Mouse (Mus musculus): ENCODE measurements at regions not wholly inside any gene's neighbourhood (a gene's known extent, or its start where the extent isn't known, plus 50 kb on each side); places are given as distances from the start of the nearest gene placed in this dataset.

DNA sequence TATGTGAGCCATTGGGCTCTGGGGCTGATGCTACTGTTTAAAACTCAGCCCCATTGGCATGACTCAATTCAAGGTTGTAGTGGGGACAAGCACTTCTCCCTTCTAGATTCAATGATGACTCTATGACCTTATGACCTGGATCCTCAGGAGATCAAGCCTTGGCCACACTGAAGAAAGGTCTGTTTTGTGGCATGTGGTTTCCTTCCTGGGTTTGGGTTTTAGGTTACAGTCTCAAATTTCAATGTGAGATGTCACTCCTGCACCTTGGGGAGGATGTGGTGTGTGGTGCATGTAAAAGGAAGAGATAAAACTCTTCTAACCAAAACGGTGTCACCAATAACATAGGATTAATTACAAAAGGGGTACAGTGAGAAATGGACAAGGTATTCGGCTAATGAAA is 211.2 kb upstream of the Actbl2 start:
- Histone ChIP-seq H3K9me3 (ENCODE audit: control insufficient read depth, low read length) (no peaks in the 10 kb centered on the region), H3K27me3 (replicated peaks; ENCODE audit: control insufficient read depth, insufficient read depth, low read length) (no peaks in the 10 kb centered on the region), H3K36me3 (ENCODE audit: control insufficient read depth, insufficient read depth) (no peaks in the 10 kb centered on the region), H3K4me2 (ENCODE audit: low read length) (no peak overlapping the region), H3K4me1 (replicated peaks; ENCODE audit: control insufficient read depth, insufficient read depth, low read length) (no peaks in the 10 kb centered on the region), H3K9ac (replicated peaks; ENCODE audit: low read depth, low read length) (no peak overlapping the region), H3K27ac (ENCODE audit: low read length) (no peak overlapping the region), H3K4me3 (replicated peaks; ENCODE audit: low read length) (no peak overlapping the region)
- WGBS, result 85% methylated on average over 2 of the region's 2 CpGs
- ATAC-seq, result no peak

GRCm38 (mm10) chr13:111044328-111045002 is 210.3 kb upstream of the Actbl2 start:
- ATAC-seq, result no peak
- Histone ChIP-seq H3K9ac (replicated peaks; ENCODE audit: low read depth, low read length) (no peak overlapping the region), H3K27ac (ENCODE audit: low read length) (no peak overlapping the region), H3K4me3 (replicated peaks; ENCODE audit: low read length) (no peak overlapping the region), H3K4me1 (replicated peaks; ENCODE audit: control insufficient read depth, insufficient read depth, low read length) (no peaks in the 10 kb centered on the region), H3K9me3 (ENCODE audit: control insufficient read depth, low read length) (no peaks in the 10 kb centered on the region), H3K27me3 (replicated peaks; ENCODE audit: control insufficient read depth, insufficient read depth, low read length) (no peaks in the 10 kb centered on the region), H3K36me3 (ENCODE audit: control insufficient read depth, insufficient read depth) (no peaks in the 10 kb centered on the region), H3K4me2 (ENCODE audit: low read length) (no peak overlapping the region)
- 56% methylated on average over 10 of the region's 10 CpGs for WGBS

GRCm38 (mm10) chr13:111050097-111050496 is 204.7 kb upstream of the Actbl2 start:
- H3K9ac ChIP-seq (replicated peaks; ENCODE audit: low read depth, low read length), result no peak overlapping the region
- no peaks in the 10 kb centered on the region for H3K36me3 ChIP-seq (ENCODE audit: control insufficient read depth, insufficient read depth)
- 58% methylated on average over 6 of the region's 6 CpGs for WGBS
- no peaks in the 10 kb centered on the region for H3K27me3 ChIP-seq (replicated peaks; ENCODE audit: control insufficient read depth, insufficient read depth, low read length)
- no peak for ATAC-seq
- H3K4me2 ChIP-seq (ENCODE audit: low read length), result no peak overlapping the region
- H3K4me1 ChIP-seq (replicated peaks; ENCODE audit: control insufficient read depth, insufficient read depth, low read length), result no peaks in the 10 kb centered on the region
- H3K9me3 ChIP-seq (ENCODE audit: control insufficient read depth, low read length), result no peaks in the 10 kb centered on the region
- no peak overlapping the region for H3K27ac ChIP-seq (ENCODE audit: low read length)
- H3K4me3 ChIP-seq (replicated peaks; ENCODE audit: low read length), result no peak overlapping the region

DNA sequence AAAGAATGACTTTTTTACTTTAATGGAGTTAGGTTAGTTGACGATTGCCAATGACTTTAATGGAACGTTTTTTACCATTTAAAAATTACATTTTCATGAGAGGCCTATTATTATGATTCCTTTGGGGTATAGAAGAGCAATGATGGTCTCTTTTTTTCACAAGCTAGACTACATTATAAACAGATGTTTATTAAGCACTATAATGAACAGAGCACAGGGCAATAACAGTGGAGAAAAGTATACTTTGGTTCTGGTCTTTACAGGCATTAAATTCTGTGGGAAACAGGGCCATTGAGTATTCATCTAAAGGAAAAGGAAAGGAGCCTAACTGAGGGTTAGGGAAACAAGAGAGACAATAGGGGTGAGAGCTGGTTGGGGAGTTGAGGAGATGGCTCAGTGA is 199.0 kb upstream of the Actbl2 start:
- Histone ChIP-seq H3K9ac (replicated peaks; ENCODE audit: low read depth, low read length) (no peak overlapping the region), H3K36me3 (ENCODE audit: control insufficient read depth, insufficient read depth) (no peaks in the 10 kb centered on the region), H3K4me3 (replicated peaks; ENCODE audit: low read length) (no peak overlapping the region), H3K4me2 (ENCODE audit: low read length) (no peak overlapping the region), H3K27ac (ENCODE audit: low read length) (no peak overlapping the region), H3K27me3 (replicated peaks; ENCODE audit: control insufficient read depth, insufficient read depth, low read length) (no peaks in the 10 kb centered on the region), H3K4me1 (replicated peaks; ENCODE audit: control insufficient read depth, insufficient read depth, low read length) (no peaks in the 10 kb centered on the region), H3K9me3 (ENCODE audit: control insufficient read depth, low read length) (no peaks in the 10 kb centered on the region)
- ATAC-seq, result no peak
- WGBS, result 77% methylated on average over 2 of the region's 2 CpGs

GRCm38 (mm10) chr13:111087753-111088152 is 167.1 kb upstream of the Actbl2 start:
- Histone ChIP-seq H3K9ac (replicated peaks; ENCODE audit: low read depth, low read length) (no peak overlapping the region), H3K36me3 (ENCODE audit: control insufficient read depth, insufficient read depth) (no peaks in the 10 kb centered on the region), H3K4me2 (ENCODE audit: low read length) (no peak overlapping the region), H3K4me3 (replicated peaks; ENCODE audit: low read length) (no peak overlapping the region), H3K9me3 (ENCODE audit: control insufficient read depth, low read length) (no peaks in the 10 kb centered on the region), H3K27me3 (replicated peaks; ENCODE audit: control insufficient read depth, insufficient read depth, low read length) (no peaks in the 10 kb centered on the region), H3K4me1 (replicated peaks; ENCODE audit: control insufficient read depth, insufficient read depth, low read length) (no peaks in the 10 kb centered on the region), H3K27ac (ENCODE audit: low read length) (no peak overlapping the region)
- 83% methylated on average over 2 of the region's 2 CpGs for WGBS
- no peak for ATAC-seq

GRCm38 (mm10) chr13:111096071-111096470 is 158.7 kb upstream of the Actbl2 start:
- WGBS, result 93% methylated on average over 5 of the region's 5 CpGs
- Histone ChIP-seq H3K27ac (ENCODE audit: low read length) (no peak overlapping the region), H3K36me3 (ENCODE audit: control insufficient read depth, insufficient read depth) (no peaks in the 10 kb centered on the region), H3K9me3 (ENCODE audit: control insufficient read depth, low read length) (no peaks in the 10 kb centered on the region), H3K27me3 (replicated peaks; ENCODE audit: control insufficient read depth, insufficient read depth, low read length) (no peaks in the 10 kb centered on the region), H3K4me2 (ENCODE audit: low read length) (no peak overlapping the region), H3K9ac (replicated peaks; ENCODE audit: low read depth, low read length) (no peak overlapping the region), H3K4me1 (replicated peaks; ENCODE audit: control insufficient read depth, insufficient read depth, low read length) (no peaks in the 10 kb centered on the region), H3K4me3 (replicated peaks; ENCODE audit: low read length) (no peak overlapping the region)
- no peak for ATAC-seq

- no peak for ATAC-seq
- no peaks in the 10 kb centered on the region for H3K36me3 ChIP-seq (ENCODE audit: control insufficient read depth, insufficient read depth)
- no peak overlapping the region for H3K4me3 ChIP-seq (replicated peaks; ENCODE audit: low read length)
- H3K27me3 ChIP-seq (replicated peaks; ENCODE audit: control insufficient read depth, insufficient read depth, low read length), result no peaks in the 10 kb centered on the region
- no peak overlapping the region for H3K27ac ChIP-seq (ENCODE audit: low read length)
- WGBS, result 82% methylated on average over 4 of the region's 4 CpGs
- H3K9ac ChIP-seq (replicated peaks; ENCODE audit: low read depth, low read length), result no peak overlapping the region
- H3K4me1 ChIP-seq (replicated peaks; ENCODE audit: control insufficient read depth, insufficient read depth, low read length), result no peaks in the 10 kb centered on the region
- H3K4me2 ChIP-seq (ENCODE audit: low read length), result no peak overlapping the region
- H3K9me3 ChIP-seq (ENCODE audit: control insufficient read depth, low read length), result no peaks in the 10 kb centered on the region
Measured at GRCm38 (mm10) chr13:111097336-111097735, 157.5 kb upstream of the Actbl2 start.

DNA sequence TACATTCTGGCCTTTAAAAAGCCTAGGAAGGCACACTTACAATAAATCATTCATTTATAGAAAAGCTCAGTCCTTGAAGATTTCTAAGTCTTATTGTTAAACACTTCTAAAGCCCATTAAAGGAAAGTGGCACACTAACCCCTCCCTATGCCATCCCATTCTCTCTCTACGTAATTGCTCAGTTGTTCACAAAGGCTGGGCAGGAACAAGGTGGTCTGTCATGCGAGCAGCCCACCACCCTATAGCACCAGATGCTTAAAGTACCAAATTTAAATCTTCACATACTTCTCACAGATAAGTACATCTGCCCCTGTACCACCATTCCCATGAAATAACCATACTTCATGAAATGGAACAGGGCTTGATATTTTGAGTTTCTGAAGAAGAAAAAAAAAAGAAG is 156.1 kb upstream of the Actbl2 start:
- no peaks in the 10 kb centered on the region for H3K36me3 ChIP-seq (ENCODE audit: control insufficient read depth, insufficient read depth)
- H3K9ac ChIP-seq (replicated peaks; ENCODE audit: low read depth, low read length), result no peak overlapping the region
- no peak overlapping the region for H3K27ac ChIP-seq (ENCODE audit: low read length)
- ATAC-seq, result no peak
- H3K4me2 ChIP-seq (ENCODE audit: low read length), result no peak overlapping the region
- no peaks in the 10 kb centered on the region for H3K27me3 ChIP-seq (replicated peaks; ENCODE audit: control insufficient read depth, insufficient read depth, low read length)
- H3K4me1 ChIP-seq (replicated peaks; ENCODE audit: control insufficient read depth, insufficient read depth, low read length), result no peaks in the 10 kb centered on the region
- H3K9me3 ChIP-seq (ENCODE audit: control insufficient read depth, low read length), result no peaks in the 10 kb centered on the region
- WGBS, result 29% methylated on average over 2 of the region's 2 CpGs
- no peak overlapping the region for H3K4me3 ChIP-seq (replicated peaks; ENCODE audit: low read length)

- no peak for ATAC-seq
- H3K4me1 ChIP-seq (replicated peaks; ENCODE audit: control insufficient read depth, insufficient read depth, low read length), result no peaks in the 10 kb centered on the region
- H3K9me3 ChIP-seq (ENCODE audit: control insufficient read depth, low read length), result no peaks in the 10 kb centered on the region
- no peaks in the 10 kb centered on the region for H3K36me3 ChIP-seq (ENCODE audit: control insufficient read depth, insufficient read depth)
- WGBS, result 77% methylated on average over 6 of the region's 6 CpGs
- no peak overlapping the region for H3K4me2 ChIP-seq (ENCODE audit: low read length)
- H3K27ac ChIP-seq (ENCODE audit: low read length), result no peak overlapping the region
- H3K4me3 ChIP-seq (replicated peaks; ENCODE audit: low read length), result no peak overlapping the region
- no peak overlapping the region for H3K9ac ChIP-seq (replicated peaks; ENCODE audit: low read depth, low read length)
- H3K27me3 ChIP-seq (replicated peaks; ENCODE audit: control insufficient read depth, insufficient read depth, low read length), result no peaks in the 10 kb centered on the region
Measured at GRCm38 (mm10) chr13:111099252-111099651, 155.6 kb upstream of the Actbl2 start.

GRCm38 (mm10) chr13:111100448-111100847 is 154.4 kb upstream of the Actbl2 start:
- 85% methylated on average over 1 of the region's 1 CpGs for WGBS
- ATAC-seq, result no peak
- Histone ChIP-seq H3K4me1 (replicated peaks; ENCODE audit: control insufficient read depth, insufficient read depth, low read length) (no peaks in the 10 kb centered on the region), H3K36me3 (ENCODE audit: control insufficient read depth, insufficient read depth) (no peaks in the 10 kb centered on the region), H3K9ac (replicated peaks; ENCODE audit: low read depth, low read length) (no peak overlapping the region), H3K27me3 (replicated peaks; ENCODE audit: control insufficient read depth, insufficient read depth, low read length) (no peaks in the 10 kb centered on the region), H3K4me2 (ENCODE audit: low read length) (no peak overlapping the region), H3K27ac (ENCODE audit: low read length) (no peak overlapping the region), H3K9me3 (ENCODE audit: control insufficient read depth, low read length) (no peaks in the 10 kb centered on the region), H3K4me3 (replicated peaks; ENCODE audit: low read length) (no peak overlapping the region)
